Mouse (Mus musculus): ENCODE measurements around the gene Nr1i3.

The Nr1i3 gene

GRCm38 (mm10) chr1:171213801-171214496, at the start of gene Nr1i3:
Nr1i3 (plus strand) TSS chr1:171213970.
- no peak for DNase-seq

DNA sequence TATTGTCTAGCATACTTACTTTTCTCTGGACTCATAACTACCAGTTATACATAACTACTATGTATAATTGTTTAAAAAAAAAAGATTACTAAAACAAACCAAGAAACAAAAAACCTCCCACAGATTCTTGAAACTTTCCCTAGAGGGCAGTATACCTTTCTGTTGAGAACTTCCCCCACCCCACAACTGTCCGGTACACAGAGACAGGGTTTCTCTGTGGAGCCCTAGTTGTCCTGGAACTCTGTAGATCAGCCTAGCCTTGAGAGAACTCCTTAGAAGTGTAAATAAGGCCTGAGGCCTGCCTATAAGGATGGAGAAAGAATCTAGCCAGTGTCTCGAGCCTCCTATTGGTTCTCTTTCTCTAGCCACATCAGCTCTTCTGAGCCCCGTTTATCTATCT, 49.5 kb upstream of the Nr1i3 start:
- DNase-seq: no peak

DNA sequence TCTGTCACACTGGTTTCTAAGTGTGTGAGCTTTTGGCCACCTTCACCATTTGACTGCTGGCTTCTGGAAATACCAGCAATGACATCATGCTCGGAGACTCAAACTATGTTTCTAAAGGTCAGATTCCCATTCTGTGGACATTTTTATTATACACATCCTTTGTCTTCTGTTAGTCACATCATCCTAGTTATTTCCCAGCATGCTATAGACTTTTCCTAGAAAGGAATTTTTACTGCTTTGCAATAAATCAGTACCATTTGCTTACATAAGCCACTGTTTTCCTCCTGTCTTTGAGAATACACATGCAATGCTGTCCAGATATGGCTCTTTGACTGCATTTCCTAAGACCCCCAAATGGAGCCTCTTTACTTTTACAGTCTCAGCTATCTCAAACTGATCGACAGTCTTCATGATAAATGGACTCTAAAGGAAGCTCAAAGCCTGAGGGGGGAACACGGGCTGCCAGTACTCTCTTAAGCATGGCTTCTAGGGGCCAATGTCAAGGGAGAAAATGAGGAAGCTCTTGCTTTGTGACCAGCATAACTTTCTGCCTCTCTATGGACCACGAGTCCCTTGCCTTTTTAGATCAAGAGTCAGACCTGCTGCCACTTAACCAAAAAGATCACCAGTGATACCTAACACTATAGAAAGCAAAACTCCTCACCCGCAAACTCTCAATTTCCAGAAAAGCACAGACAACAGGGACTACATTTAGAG, 48.0 kb upstream of the Nr1i3 start:
- no peak for DNase-seq

GRCm38 (mm10) chr1:171168906-171169305, 44.9 kb upstream of the Nr1i3 start:
- no peak for DNase-seq

DNA sequence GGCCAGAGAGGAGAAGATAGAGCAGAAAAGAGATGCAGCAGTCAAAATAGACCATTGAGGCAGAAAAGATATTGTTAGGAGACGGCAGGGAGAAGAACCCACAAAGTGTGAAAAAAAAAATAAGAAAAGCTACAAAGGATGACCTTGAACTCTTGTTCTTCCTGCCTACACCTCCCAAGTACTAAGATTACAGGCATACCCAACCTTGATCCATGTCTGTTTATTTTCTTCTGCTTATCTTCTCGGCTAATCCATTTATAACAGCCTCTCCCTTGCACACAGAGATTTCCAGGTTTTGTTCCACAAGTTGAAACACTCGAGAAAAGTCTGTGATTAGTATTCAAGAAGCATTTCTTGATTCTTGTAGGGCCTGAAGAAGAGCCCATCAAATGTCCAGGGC, 43.9 kb upstream of the Nr1i3 start:
- no peak for DNase-seq

GRCm38 (mm10) chr1:171171138-171171537, 42.6 kb upstream of the Nr1i3 start:
- DNase-seq: no peak

DNA sequence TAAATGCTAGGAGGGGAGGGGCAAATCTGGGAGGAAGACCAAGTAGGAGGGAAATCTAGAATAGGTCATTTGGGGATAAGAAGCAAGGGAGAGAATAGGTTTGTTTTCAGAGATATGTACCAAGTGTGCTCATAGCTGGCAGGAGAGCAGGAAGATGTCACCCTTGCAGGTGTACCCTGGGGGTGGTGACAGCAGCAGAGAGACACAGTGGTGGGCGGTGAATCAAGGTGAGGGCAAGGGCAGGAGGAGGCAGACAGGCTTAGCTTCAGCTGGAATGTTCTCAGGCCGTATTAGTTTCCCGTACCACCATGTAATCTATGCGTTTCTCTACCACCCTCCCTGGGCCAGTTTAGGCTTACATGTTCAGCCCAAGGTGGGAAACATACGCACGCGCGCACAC, 41.0 kb upstream of the Nr1i3 start:
- no peak for DNase-seq

- no peak for DNase-seq
Observed at GRCm38 (mm10) chr1:171179487-171180171, 34.1 kb upstream of the Nr1i3 start.

GRCm38 (mm10) chr1:171183025-171183424, 30.7 kb upstream of the Nr1i3 start:
- no peak for DNase-seq

- DNase-seq: peak in 1 of 2 experiments; percentile 18
Observed at GRCm38 (mm10) chr1:171183620-171184019, 30.1 kb upstream of the Nr1i3 start.

DNA sequence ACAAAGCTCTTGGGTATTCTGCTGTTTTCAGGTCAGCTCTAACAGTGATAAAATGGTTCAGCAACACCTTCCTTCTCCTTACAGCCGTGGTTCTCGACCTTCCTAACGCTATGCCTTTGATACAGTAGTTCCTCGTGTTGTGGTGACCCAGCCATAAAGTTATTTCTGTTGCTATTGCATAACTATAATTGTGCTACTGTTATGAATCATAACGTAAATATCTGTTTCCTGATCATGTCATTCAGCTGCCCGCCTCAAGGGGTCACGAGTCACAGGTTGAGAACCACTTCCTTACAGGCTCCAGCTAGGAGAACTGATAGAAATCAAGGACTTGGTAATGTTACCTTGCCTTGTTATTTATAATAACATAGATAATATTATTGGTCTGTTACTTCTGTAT, 29.5 kb upstream of the Nr1i3 start:
- DNase-seq: peak; percentile 67 to 77

DNA sequence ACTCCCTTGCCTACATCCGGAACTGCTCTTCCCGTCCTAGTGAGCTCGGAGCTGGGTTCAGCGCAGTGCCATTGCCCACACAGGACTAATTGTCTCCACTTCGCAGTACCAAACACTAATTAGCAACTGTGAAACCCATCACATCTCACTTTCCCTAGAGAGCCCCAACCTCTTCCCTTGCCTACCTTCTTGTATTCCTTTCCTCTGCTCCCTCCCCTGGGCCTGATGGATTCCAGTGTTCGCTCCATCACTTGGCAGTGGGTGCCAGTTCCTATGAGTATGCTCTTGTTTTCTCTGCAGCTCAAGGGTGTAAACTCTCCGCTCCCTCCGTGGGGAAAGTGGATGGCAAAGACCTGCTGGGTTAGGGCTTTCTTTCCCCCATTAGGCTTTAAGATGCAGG, 28.1 kb upstream of the Nr1i3 start:
- DNase-seq: no peak

GRCm38 (mm10) chr1:171187851-171188700, 25.7 kb upstream of the Nr1i3 start:
- DNase-seq: no peak

DNA sequence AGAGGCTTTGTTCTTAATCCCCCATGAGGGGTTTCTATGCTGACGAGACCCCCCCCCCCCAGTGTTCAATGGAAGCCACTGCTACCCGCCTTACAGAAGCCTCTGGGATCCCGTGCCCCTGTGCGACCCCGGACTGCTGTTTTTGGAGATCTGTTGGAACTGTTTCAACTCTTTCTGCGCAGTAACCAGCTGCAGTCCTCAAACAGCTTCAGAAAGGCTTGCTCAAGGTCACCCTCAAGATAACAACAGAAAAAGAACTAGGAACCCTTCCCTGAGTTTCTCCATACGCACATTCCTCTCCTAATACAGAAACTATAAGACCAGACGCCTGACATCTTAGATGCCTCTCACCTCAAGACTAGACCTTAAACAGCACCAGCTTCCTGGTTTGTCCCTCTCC, 24.7 kb upstream of the Nr1i3 start:
- DNase-seq: no peak

DNA sequence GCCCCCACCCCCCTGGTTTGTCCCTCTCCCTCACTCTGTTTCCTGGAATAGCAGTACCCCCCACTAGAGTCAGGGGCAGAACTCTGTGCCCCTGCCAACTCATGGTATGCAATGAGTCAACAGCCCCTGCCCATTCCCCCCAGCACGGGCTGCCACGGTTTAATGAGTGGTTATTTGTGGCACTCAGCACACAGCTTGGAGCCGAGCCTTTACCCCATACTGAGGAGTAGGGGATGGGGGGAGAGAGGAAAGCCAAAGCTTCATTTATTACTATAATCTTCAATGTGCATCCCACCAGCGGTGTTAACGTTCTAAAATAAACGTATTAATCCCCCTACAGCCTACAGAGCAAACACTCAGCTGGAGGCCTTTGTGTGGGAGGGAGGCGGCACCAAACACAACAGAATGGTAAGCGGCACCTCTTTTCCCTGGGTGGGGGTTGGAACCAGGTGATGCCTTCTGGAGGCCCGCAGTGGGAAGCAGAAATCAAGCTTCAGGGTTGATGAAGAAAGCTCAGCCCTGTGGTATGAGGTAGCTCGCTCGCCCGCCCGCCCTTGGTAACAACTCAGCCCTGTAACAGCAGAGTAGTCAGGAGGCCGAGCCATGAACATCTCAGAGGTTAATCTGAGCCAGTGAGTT, 24.2 kb upstream of the Nr1i3 start:
- DNase-seq: no peak

- no peak for DNase-seq
Observed at GRCm38 (mm10) chr1:171190832-171191231, 22.9 kb upstream of the Nr1i3 start.

DNA sequence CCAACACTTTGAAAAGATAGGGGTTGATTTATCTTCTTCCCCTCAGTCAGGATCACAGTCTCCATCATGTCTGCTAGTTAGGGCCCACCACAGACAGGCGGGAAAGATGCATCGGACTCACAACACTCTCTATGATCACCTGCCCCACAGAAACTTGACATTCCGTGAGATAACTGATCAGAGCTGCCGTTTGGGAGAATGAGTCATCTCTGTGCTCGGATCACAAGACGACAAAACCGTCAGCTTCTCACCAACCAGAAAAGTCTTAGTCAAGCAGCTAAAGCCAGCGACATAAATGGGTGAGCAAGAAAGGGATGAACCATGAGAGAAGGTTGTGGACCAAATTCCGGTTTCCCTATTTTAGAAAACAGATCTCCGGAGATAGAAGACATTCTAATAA, 21.5 kb upstream of the Nr1i3 start:
- no peak for DNase-seq

DNA sequence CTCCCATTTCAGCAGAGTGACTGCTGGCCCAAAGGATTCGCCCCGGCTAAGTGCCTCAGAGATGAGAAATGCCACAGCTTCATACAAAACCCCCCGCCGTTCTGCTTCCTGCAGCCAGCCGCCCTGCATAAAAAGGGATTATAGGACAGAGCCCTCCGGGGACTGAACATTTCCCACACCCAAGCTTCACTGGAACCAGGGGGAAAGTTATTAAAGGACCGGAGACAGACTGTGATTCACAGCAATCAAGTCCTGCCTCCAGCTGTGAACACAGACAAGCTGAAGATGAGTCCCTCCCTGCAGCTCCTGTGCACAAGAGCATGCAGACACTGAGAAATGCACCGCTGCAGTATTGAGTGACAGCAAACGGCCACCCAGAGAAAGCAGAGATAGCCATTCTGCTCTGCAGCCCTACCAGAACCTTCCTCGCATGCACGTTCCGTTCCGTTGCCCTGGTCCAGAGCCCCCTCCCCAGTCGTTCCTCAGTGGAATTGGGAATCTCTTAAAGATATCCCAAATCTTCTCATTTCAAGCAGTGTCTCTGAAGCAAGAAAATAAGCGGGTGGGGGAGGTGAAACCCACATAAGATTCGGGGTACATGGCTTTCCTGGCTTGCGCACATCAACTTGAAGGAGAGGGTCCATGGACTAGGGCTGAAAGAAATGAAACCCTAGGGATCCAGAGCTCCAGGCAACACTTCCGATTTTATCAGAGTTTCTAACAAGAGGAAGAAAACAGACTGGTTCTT, 20.5 kb upstream of the Nr1i3 start:
- DNase-seq: no peak

- no peak for DNase-seq
Observed at GRCm38 (mm10) chr1:171193911-171194830, 19.6 kb upstream of the Nr1i3 start.

DNA sequence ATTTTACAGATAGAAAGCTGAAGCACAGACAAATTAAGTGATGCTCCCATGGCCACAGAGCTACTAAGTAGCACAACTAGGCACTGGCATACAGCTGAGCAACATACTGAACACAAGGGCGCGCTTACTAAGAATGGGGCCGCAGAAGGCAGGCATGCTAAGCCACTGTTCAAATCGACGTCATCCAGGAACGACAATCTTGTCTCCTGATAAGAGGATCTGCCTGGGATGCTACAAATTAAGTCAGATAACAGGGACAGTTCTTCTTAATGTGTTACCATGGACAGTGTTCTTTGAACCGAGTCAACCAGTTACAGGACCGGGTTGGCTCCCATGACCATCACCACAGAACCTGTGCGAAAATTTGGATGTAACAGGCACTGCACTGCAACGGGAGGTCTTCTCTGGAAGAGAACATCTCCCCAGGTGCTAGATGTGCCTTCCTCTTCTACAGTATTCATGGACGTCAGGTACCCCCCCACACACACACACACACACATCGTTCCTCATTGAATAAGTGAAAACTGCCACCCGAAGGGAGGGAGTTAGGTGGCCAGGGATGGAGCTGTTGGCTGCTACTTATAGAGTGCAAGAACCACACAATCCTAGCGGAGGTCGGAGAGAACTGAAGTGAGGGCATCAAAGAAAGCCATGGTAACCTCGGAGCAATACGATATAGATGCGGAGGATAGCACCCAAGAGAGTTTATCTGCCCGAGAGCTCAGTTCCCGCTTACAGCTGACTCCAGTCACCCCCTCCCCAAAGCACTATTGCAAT, 18.5 kb upstream of the Nr1i3 start:
- no peak for DNase-seq
